Mouse (Mus musculus) 416B (cell line): ENCODE measurements around the gene Amn1.

Experiments used
- DNase-seq: peaks from one replicate; pipeline ENCODE4 v3.0.0; 2011; ENCODE audit warnings: low read depth

The Amn1 gene

GRCm38 (mm10) chr6:149107615-149108014 is 80.9 kb downstream of the Amn1 start:
- no peak for DNase-seq
